Mouse (Mus musculus) heart, embryonic 14.5 days (tissue): ENCODE results near the gene Psg17. TPM values are rescaled to one million over a fixed set of nuclear protein-coding genes. Genes with fewer than 3 reads are reported as not detected.
A peak's percentile ranks its signal among the peaks of the same experiment; 100 is the strongest.

Experiments used
- ATAC-seq: fragments of 200-750 bp; cut with Nextera tagmentation; 2 replicates; pipeline ENCODE4 v1.8.0; 2017; ENCODE audit warnings: low read depth, moderate TSS enrichment; ENCODE audit not compliant: insufficient number of reproducible peaks, insufficient read depth, low FRiP score
- H3K27ac ChIP-seq, 2 experiments: fragments of 200-500 bp in 1 of 2; fragments of 300-500 bp in 1 of 2; sonication (generic) in 1 of 2; replicated peaks in 1 of 2; 2 replicates each; pipeline ENCODE4 v1.5.1; 2012 to 2014; ENCODE audit warnings: low read depth in 2 of 2, low read length in 2 of 2, control low read depth in 1 of 2, mild to moderate bottlenecking in 1 of 2, mixed read lengths in 1 of 2; ENCODE audit not compliant: control insufficient read depth in 1 of 2, insufficient read depth in 1 of 2
- H3K27me3 ChIP-seq: fragments of 300-500 bp; sonication (generic); 2 replicates; pipeline ENCODE4 v1.6.1; 2014; ENCODE audit warnings: mild to moderate bottlenecking, low read length, control low read depth; ENCODE audit not compliant: control insufficient read depth, insufficient read depth
- H3K36me3 ChIP-seq: fragments of 300-500 bp; sonication (generic); 2 replicates; pipeline ENCODE4 v1.6.1; 2014; ENCODE audit warnings: mild to moderate bottlenecking, control low read depth, low read length, mixed read lengths; ENCODE audit not compliant: control insufficient read depth, insufficient read depth
- H3K4me1 ChIP-seq, 2 experiments: fragments of 200-500 bp in 1 of 2; fragments of 300-500 bp in 1 of 2; sonication (generic) in 1 of 2; 2 replicates each; pipeline ENCODE4 v1.6.1; 2012 to 2014; ENCODE audit warnings: low read length in 2 of 2, control low read depth in 1 of 2, mixed read lengths in 1 of 2; ENCODE audit not compliant: control insufficient read depth in 2 of 2, insufficient read depth in 2 of 2
- H3K4me2 ChIP-seq: fragments of 300-500 bp; sonication (generic); 2 replicates; pipeline ENCODE4 v1.6.1; 2014; ENCODE audit warnings: mild to moderate bottlenecking, low read length
- H3K4me3 ChIP-seq, 2 experiments: fragments of 200-500 bp in 1 of 2; fragments of 300-500 bp in 1 of 2; sonication (generic) in 1 of 2; 2 replicates each; pipeline ENCODE4 v1.5.1; 2012 to 2014; ENCODE audit warnings: low read length in 2 of 2, mild to moderate bottlenecking in 2 of 2, control low read depth in 1 of 2, low read depth in 1 of 2, moderate library complexity in 1 of 2; ENCODE audit not compliant: control insufficient read depth in 1 of 2, insufficient read depth in 1 of 2
- H3K9ac ChIP-seq: fragments of 300-500 bp; sonication (generic); 2 replicates; pipeline ENCODE4 v1.6.1; 2014; ENCODE audit warnings: mild to moderate bottlenecking, low read length
- H3K9me3 ChIP-seq: fragments of 300-500 bp; sonication (generic); 2 replicates; pipeline ENCODE4 v1.6.1; 2016; ENCODE audit warnings: low read length, control low read depth; ENCODE audit not compliant: control insufficient read depth
- WGBS: fragments of 180-500 bp; shearing (Covaris S2); extraction: QIAGEN DNeasy Blood & Tissue Kit; methylation state at CpG from one replicate; pipeline ENCODE4 v1.1.7; 2014; 5-methylcytosine and 5-hydroxymethylcytosine counted together
- polyA plus RNA-seq: library from polyadenylated mRNA; unstranded; fragments of >200 nt; fragmentation: Nextera tagmentation; extraction: Ambion mirVana; gene quantifications from 2 replicates; pipeline ENCODE4 v1.2.1, GENCODE M21; 2014

Gene Psg17
- polyA plus RNA-seq, 1 experiment from 2014 or later = not detected

- 64% methylated on average over 1 of the region's 1 CpGs for WGBS
- H3K27me3 ChIP-seq = no peaks in the 10 kb centered on the region
- no peaks in the 10 kb centered on the region for H3K36me3 ChIP-seq
- ATAC-seq = no peak
- H3K4me2 ChIP-seq = peak overlapping the region; percentile 55
- H3K9ac ChIP-seq = peak overlapping the region; percentile 43; the same call in 1 of the 2 replicates
- H3K27ac ChIP-seq = no peak overlapping the region
- H3K9me3 ChIP-seq = no peaks in the 10 kb centered on the region
- peaks cover 2 to 3% of the 10 kb centered on the region in 2 experiments; a peak in 1 of 4 replicates for H3K4me1 ChIP-seq
- 0 out of 4 replicates have a peak overlapping the region, but pooled peaks of 1 of the 2 experiments have one; percentile 18 for H3K4me3 ChIP-seq
These were observed 19.8 kb upstream of the Psg17 start for GRCm38 (mm10) chr7:18841174-18841567.

GRCm38 (mm10) chr7:18840386-18841173, 19.2 kb upstream of the Psg17 start:
- 4% methylated on average over 13 of the region's 17 CpGs for WGBS
- Histone ChIP-seq H3K4me2 (peak overlapping the region; percentile 55), H3K4me3 (peak overlapping the region; percentile 32 to 43), H3K4me1 (peaks cover 2 to 3% of the 10 kb centered on the region in 2 experiments; a peak in 1 of 4 replicates), H3K27me3 (no peaks in the 10 kb centered on the region), H3K9ac (peak overlapping the region; percentile 61), H3K27ac (peak overlapping the region; percentile 43 to 55; a peak in 3 of 4 replicates), H3K9me3 (no peaks in the 10 kb centered on the region), H3K36me3 (no peaks in the 10 kb centered on the region)
- peak; percentile 54; the same call in 1 of the 2 replicates for ATAC-seq

DNA sequence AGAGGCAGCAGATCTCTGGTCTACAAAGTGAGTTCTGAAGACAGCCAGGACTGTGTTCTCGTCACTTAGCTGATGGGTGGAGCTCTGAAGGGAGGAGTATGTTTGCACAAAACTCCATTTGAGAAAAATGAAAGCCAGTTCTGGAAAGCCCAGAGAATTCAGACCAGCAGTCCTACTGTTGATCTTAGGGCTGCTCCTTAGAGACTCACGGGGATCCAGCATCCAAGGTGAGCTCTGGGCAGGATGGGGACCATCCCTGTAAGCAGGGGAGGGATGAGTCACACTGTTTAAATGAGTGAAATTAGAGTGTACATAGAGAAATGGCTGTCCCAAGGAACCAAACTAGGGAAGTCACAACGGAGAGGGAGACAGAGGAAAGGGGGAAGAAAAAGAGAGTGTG, 18.5 kb upstream of the Psg17 start, which contains the start of gene Mill2:
Gene Mill2 (plus strand): TSS at position 102 of the 400 bp plus-strand sequence.
- peak within 1 kb of the TSS; percentile 43 to 55; a peak in 3 of 4 replicates for H3K27ac ChIP-seq
- peak within 1 kb of the TSS; percentile 32 to 43 for H3K4me3 ChIP-seq
- no peak for ATAC-seq
- WGBS = 13% methylated on average over 3 of the region's 3 CpGs
- peak within 1 kb of the TSS; percentile 61 for H3K9ac ChIP-seq
- peaks cover 2 to 3% of the 10 kb centered on the region in 2 experiments; a peak in 1 of 4 replicates for H3K4me1 ChIP-seq
- peak within 1 kb of the TSS; percentile 55 for H3K4me2 ChIP-seq
- no peaks in the 10 kb centered on the region for H3K9me3 ChIP-seq
- H3K36me3 ChIP-seq = no peaks in the 10 kb centered on the region
- H3K27me3 ChIP-seq = no peaks in the 10 kb centered on the region

DNA sequence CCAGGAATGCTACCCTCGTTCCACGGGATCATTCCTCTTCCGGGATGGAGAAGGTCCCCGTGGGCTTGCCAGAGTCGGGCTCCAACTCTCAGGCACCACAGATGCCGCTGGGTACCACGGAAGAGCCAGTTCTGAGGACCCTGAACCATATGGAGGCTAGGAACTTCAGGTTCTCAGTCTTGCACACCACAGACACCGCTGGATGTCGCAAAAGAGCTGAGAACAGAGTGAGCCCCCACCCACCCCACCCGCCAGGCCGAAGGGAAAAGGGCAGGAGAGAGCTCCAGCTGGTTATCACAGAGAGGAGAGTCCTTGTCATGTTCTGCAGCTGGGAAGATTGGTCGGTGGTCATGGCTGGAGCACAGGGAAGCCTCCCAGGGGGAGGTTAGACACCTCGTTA, 10.9 kb upstream of the Psg17 start:
- no peak for ATAC-seq

DNA sequence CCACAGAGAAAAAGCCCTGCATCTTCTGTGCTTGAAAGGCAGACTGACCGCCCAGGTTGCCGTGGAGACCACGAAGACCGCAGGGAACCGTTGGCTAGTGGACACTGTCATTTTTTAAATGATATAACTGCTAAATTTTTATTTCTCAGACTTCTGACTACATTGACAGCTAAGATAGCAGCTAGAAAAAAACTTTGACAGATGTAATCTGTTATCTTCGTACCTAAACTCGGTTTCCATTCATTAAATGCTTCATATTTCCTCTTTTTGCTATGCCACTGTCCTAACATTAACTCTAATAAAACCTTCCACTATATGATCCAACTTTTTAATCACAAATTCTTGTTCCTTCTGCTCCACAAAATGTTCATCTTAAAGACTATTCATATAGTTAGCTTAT, 8.1 kb upstream of the Psg17 start:
- Histone ChIP-seq H3K4me1 (no peaks in the 10 kb centered on the region), H3K4me3 (no peak overlapping the region), H3K4me2 (no peak overlapping the region), H3K36me3 (no peaks in the 10 kb centered on the region), H3K27me3 (no peaks in the 10 kb centered on the region; the same call in 1 of the 2 replicates), H3K9me3 (0 out of 2 replicates have a peak, but pooled peaks cover 3% of the 10 kb centered on the region), H3K9ac (no peak overlapping the region), H3K27ac (no peak overlapping the region)
- 81% methylated on average over 7 of the region's 7 CpGs for WGBS
- ATAC-seq = no peak

More for the DNA sequence above, 10.9 kb upstream of the Psg17 start:
- H3K36me3 ChIP-seq = no peaks in the 10 kb centered on the region
- H3K4me3 ChIP-seq = no peak overlapping the region
- no peak overlapping the region for H3K27ac ChIP-seq
- 0 out of 2 replicates have a peak, but pooled peaks cover 3% of the 10 kb centered on the region for H3K9me3 ChIP-seq
- no peak overlapping the region for H3K9ac ChIP-seq
- WGBS = 31% methylated on average over 13 of the region's 13 CpGs
- H3K4me2 ChIP-seq = no peak overlapping the region
- H3K27me3 ChIP-seq = no peaks in the 10 kb centered on the region; the same call in 1 of the 2 replicates
- H3K4me1 ChIP-seq = no peaks in the 10 kb centered on the region

DNA sequence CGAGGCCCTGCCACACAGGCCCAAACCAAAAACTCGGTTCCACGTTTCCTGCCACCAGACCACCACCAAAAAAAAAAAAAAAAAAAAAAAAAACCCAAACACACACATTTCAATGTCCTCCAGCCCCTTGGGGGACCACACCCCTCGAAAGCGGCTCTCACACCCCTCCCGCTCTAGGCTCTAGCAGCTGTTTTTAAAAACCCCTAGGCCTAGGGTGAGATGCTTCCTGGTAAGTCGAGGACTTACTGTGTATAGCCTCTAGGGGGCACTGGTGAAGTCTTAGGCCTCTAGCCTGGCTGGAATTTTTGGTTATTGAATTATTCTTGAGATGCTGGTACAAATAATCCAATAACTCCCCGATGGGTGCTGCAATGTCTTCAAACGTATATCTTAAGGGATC, 7.2 kb upstream of the Psg17 start:
- no peaks in the 10 kb centered on the region; the same call in 1 of the 2 replicates for H3K27me3 ChIP-seq
- no peaks in the 10 kb centered on the region for H3K4me1 ChIP-seq
- no peak overlapping the region for H3K4me2 ChIP-seq
- H3K27ac ChIP-seq = no peak overlapping the region
- no peak overlapping the region for H3K9ac ChIP-seq
- H3K36me3 ChIP-seq = no peaks in the 10 kb centered on the region
- H3K9me3 ChIP-seq = 0 out of 2 replicates have a peak, but pooled peaks cover 3% of the 10 kb centered on the region
- no peak for ATAC-seq
- H3K4me3 ChIP-seq = no peak overlapping the region
- 53% methylated on average over 9 of the region's 9 CpGs for WGBS

DNA sequence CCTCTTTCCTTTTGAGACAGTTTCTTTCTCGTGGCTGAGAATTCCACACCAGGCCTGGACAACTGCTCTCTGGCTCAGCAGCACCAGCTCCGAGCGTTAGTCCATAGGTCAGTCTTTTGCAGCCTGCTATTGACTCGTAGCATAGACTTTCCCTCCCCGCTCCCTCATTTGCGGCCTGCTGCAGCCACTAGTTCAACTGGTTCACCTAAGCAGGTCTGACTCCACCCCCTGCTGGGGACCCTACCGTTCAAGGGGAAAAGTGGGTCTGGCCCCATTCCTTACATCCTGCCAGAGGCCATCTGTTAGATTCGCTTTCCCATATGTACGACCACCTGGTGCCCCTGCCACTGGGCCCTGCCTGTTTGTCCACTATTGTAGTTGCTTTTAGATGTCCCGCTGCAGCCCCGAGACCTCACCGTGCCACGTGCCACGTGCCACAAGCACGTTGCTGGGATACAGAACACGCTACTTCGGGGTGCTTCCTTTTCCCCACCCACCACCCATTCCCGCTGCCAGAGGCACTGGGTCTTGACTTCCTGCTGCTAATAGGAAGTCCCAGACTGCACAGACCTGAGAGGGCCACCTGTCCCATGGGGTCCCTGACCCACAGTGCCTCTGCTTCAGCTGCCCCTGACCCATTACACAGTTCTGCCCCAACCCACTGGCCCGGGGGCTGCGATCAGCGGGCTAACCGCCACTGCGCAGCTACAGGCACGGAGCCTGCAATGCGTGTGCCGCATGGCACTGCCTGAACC, 6.6 kb upstream of the Psg17 start:
- no peak overlapping the region for H3K4me3 ChIP-seq
- no peaks in the 10 kb centered on the region for H3K4me1 ChIP-seq
- no peak overlapping the region for H3K4me2 ChIP-seq
- no peaks in the 10 kb centered on the region for H3K9me3 ChIP-seq
- ATAC-seq = no peak
- WGBS = 61% methylated on average over 26 of the region's 26 CpGs
- H3K9ac ChIP-seq = no peak overlapping the region
- no peak overlapping the region for H3K27ac ChIP-seq
- H3K36me3 ChIP-seq = no peaks in the 10 kb centered on the region
- H3K27me3 ChIP-seq = no peaks in the 10 kb centered on the region; the same call in 1 of the 2 replicates
